Mouse (Mus musculus) stomach, embryonic 15.5 days (tissue): ENCODE data around the gene Coasy. TPM values are rescaled to one million over a fixed set of nuclear protein-coding genes. Genes with fewer than 3 reads are reported as not detected.
"Not testable (repeated sequence)": the region's sequence is repeated elsewhere in the genome, so short reads cannot be mapped to it uniquely, and the experiment has no call there.

Source experiments
- ATAC-seq: fragments of 200-750 bp; cut with Nextera tagmentation; 2 replicates; pipeline ENCODE4 v1.8.0; 2017; ENCODE audit warnings: low read depth, moderate number of reproducible peaks, moderate TSS enrichment; ENCODE audit not compliant: insufficient read depth, low FRiP score
- H3K27ac ChIP-seq: fragments of 300-500 bp; sonication (generic); 2 replicates; pipeline ENCODE4 v1.5.1; 2015; ENCODE audit warnings: mild to moderate bottlenecking, inconsistent platforms
- H3K27me3 ChIP-seq: fragments of 300-500 bp; sonication (generic); replicated peaks from 2 replicates; pipeline ENCODE4 v1.6.1; 2015; ENCODE audit warnings: inconsistent platforms
- H3K36me3 ChIP-seq: fragments of 300-500 bp; sonication (generic); 2 replicates; pipeline ENCODE4 v1.6.1; 2015; ENCODE audit warnings: inconsistent platforms
- H3K4me1 ChIP-seq: fragments of 300-500 bp; sonication (generic); 2 replicates; pipeline ENCODE4 v1.6.1; 2015; ENCODE audit warnings: inconsistent platforms
- H3K4me2 ChIP-seq: fragments of 300-500 bp; sonication (generic); 2 replicates; pipeline ENCODE4 v1.6.1; 2015; ENCODE audit warnings: mild to moderate bottlenecking, inconsistent platforms
- H3K4me3 ChIP-seq: fragments of 300-500 bp; sonication (generic); replicated peaks from 2 replicates; pipeline ENCODE4 v1.5.1; 2015; ENCODE audit warnings: inconsistent platforms
- H3K9ac ChIP-seq: fragments of 300-500 bp; sonication (generic); 2 replicates; pipeline ENCODE4 v1.6.1; 2015; ENCODE audit warnings: inconsistent platforms
- H3K9me3 ChIP-seq: fragments of 300-500 bp; sonication (generic); 2 replicates; pipeline ENCODE4 v1.6.1; 2016; ENCODE audit warnings: inconsistent platforms
- WGBS: fragments of 180-500 bp; shearing (Covaris S2); methylation state at CpG from one replicate; pipeline ENCODE4 v1.1.7; 2015; 5-methylcytosine and 5-hydroxymethylcytosine counted together
- polyA plus RNA-seq: library from polyadenylated mRNA; unstranded; fragments of >200 nt; fragmentation: Nextera tagmentation; extraction: Ambion mirVana; gene quantifications from 2 replicates; pipeline ENCODE4 v1.2.1, GENCODE M21; 2015

The Coasy gene
- polyA plus RNA-seq, 1 experiment from 2014 or later: 38.5 TPM

- H3K4me3 ChIP-seq, ATAC-seq, H3K4me1 ChIP-seq, H3K27ac ChIP-seq, H3K27me3 ChIP-seq, H3K9ac ChIP-seq, H3K4me2 ChIP-seq, H3K9me3 ChIP-seq: not testable (repeated sequence)
- WGBS: over 99% methylated on average over 8 of the region's 8 CpGs
- H3K36me3 ChIP-seq: peaks cover 27% of the 10 kb centered on the region
Observed at GRCm38 (mm10) chr11:101124494-101124893, 42.1 kb downstream of the Coasy start.

- WGBS: 97% methylated on average over 9 of the region's 9 CpGs
- not testable (repeated sequence) for H3K27me3 ChIP-seq, H3K4me1 ChIP-seq, H3K9me3 ChIP-seq, H3K27ac ChIP-seq, H3K9ac ChIP-seq, H3K4me3 ChIP-seq, ATAC-seq, H3K4me2 ChIP-seq
- peaks cover 27% of the 10 kb centered on the region for H3K36me3 ChIP-seq
Observed at GRCm38 (mm10) chr11:101125008-101125407, 42.6 kb downstream of the Coasy start.

DNA sequence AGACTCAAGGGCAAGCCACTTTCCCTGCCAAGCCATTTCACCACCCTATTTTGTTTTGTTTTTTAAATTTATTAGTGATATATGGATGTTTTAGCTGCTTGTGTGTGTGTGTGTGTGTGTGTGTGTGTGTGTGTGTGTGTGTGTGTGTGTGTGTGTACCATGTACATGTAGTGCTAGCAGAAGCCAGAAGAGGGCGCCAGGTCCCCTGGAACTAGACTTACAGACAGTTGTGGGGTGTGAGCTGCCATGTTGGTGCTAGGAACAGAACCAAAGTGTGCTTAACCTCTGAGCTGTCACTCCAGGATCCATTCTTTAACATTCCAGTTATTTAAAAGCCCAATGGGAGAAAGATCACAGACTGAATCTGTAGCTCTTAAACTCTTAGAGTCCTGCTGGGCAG, 44.7 kb downstream of the Coasy start:
- H3K4me3 ChIP-seq: no peak overlapping the region
- no peak overlapping the region for H3K4me2 ChIP-seq
- no peaks in the 10 kb centered on the region for H3K27me3 ChIP-seq
- H3K9me3 ChIP-seq: no peaks in the 10 kb centered on the region
- ATAC-seq: no peak
- H3K36me3 ChIP-seq: peaks cover 27% of the 10 kb centered on the region
- H3K9ac ChIP-seq: no peak overlapping the region
- H3K4me1 ChIP-seq: peaks cover 8% of the 10 kb centered on the region
- WGBS: 100% methylated on average over 1 of the region's 1 CpGs
- H3K27ac ChIP-seq: no peak overlapping the region

DNA sequence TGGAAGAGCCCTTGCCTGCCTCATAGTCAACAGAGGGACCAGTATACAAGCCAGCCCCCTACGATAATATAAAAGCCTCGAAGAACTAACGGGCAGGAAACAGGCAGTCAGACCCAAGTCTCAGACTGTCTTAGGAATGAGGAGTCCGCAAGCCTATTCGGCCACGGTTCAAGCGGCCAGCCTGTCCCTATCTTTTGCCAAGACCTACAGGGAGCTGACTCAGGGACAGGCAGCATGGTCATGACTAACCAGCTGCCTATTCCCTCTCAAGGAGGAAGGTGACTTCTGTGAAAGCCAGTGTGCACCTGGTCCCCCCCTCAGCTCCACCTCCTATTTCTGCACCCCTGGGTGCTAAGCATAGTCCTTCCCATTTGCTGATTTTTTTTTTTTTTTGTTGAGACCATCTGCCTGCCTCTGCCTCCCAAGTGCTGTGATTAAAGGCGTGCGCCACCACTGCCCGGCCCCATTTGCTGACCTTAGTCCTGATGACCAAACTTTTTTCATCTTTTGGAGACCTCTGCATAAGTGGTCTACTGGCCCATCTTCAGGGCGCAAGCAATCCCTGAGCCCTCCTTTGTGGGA, 46.7 kb downstream of the Coasy start:
- Histone ChIP-seq H3K36me3 (peaks cover 18% of the 10 kb centered on the region), H3K27me3 (no peaks in the 10 kb centered on the region), H3K9me3 (no peaks in the 10 kb centered on the region), H3K4me2 (no peak overlapping the region), H3K9ac (no peak overlapping the region), H3K4me3 (no peak overlapping the region), H3K4me1 (peaks cover 10% of the 10 kb centered on the region), H3K27ac (no peak overlapping the region)
- no peak for ATAC-seq
- 84% methylated on average over 11 of the region's 11 CpGs for WGBS

DNA sequence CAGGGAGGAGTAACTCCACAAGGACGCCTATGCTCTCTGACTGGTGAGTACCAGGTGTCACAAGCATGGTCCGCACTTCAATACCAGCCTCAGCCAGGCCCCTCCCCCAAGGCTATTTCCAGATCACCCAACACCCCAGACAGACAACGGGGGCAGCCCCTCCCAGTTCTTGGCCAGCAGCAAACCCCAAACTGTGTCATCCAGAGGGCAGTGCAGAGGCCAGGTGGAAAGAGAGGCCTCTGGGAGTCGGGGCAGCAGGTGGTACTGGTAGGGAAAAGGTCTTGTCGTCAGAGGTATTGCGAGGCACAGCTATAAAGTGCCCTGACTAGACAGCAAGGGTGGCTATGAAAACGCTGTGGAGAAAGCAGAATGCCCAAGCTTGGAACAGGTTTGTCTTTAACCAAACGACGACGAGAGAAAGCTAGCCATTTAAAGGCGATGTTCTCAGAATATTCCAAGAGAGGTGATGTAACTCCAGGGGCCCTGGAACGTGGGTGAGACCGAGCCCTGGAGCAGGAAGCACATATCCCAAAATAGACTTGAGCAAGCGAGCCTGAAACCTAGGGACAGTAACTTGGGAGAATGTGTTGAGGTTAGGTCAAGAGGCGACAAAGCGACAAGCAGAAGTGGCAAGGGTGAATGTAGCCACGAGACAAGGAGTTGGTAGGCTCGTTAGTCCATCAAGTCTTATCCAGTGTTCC, 47.8 kb downstream of the Coasy start:
- no peak overlapping the region for H3K27ac ChIP-seq
- H3K27me3 ChIP-seq: no peaks in the 10 kb centered on the region
- no peak overlapping the region for H3K4me2 ChIP-seq
- peaks cover 16% of the 10 kb centered on the region for H3K36me3 ChIP-seq
- no peak overlapping the region for H3K4me3 ChIP-seq
- no peak overlapping the region for H3K9ac ChIP-seq
- 39% methylated on average over 18 of the region's 18 CpGs for WGBS
- H3K9me3 ChIP-seq: no peaks in the 10 kb centered on the region
- H3K4me1 ChIP-seq: peaks cover 10% of the 10 kb centered on the region
- 0 out of 2 replicates have a peak, but pooled peaks have one; percentile 31 for ATAC-seq

DNA sequence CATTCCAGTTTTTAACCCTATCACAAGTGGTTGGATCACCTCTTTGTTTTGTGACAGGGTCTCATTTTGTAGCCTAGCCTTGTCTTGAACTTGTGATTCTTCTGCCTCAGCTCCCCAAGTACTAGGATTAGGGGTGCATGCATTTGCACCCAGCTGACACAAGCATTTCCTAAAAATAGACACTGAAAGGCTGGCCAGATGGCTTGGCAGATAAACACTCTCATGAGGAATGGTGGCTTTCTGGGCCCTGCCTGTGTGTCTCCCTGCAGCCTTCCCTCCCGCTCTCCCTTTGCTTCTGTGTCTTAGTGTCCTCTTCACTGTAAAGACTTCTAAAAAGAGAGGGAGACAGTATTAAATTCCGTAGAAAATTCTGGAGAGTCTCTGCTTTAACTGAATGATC, 48.8 kb downstream of the Coasy start:
- WGBS: 68% methylated on average over 2 of the region's 2 CpGs

GRCm38 (mm10) chr11:101131701-101132100, 49.3 kb downstream of the Coasy start:
- peaks cover 10% of the 10 kb centered on the region for H3K4me1 ChIP-seq
- H3K27ac ChIP-seq: no peak overlapping the region
- 90% methylated on average over 6 of the region's 6 CpGs for WGBS
- no peak overlapping the region for H3K9ac ChIP-seq
- no peaks in the 10 kb centered on the region for H3K27me3 ChIP-seq
- H3K4me3 ChIP-seq: no peak overlapping the region
- no peaks in the 10 kb centered on the region for H3K9me3 ChIP-seq
- H3K36me3 ChIP-seq: peaks cover 4% of the 10 kb centered on the region
- ATAC-seq: no peak
- no peak overlapping the region for H3K4me2 ChIP-seq

More for the DNA sequence above, 48.8 kb downstream of the Coasy start:
- Histone ChIP-seq H3K9ac (no peak overlapping the region), H3K27me3 (no peaks in the 10 kb centered on the region), H3K4me3 (no peak overlapping the region), H3K27ac (no peak overlapping the region), H3K36me3 (peaks cover 10% of the 10 kb centered on the region), H3K4me1 (peaks cover 10% of the 10 kb centered on the region), H3K9me3 (no peaks in the 10 kb centered on the region), H3K4me2 (no peak overlapping the region)
- ATAC-seq: no peak

DNA sequence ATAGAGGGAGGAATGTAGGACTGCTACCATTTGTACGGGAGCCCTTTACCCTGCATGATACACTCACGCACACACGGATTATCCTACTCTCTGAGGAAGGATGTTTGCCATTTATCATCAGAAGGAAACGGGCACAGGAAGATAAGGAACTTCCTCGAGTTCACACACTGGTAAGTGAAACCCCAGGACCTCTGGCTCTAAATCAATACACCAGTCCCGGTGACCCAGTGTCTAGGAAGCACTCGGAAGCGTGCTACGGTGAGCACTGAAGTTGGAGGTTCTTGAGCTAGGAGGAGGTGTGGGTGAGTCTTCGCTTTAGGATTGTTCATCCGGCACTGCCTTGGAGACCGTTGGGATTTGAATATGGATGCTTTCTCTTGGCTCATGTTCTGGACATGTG, 50.7 kb downstream of the Coasy start:
- Histone ChIP-seq H3K9me3 (no peaks in the 10 kb centered on the region), H3K9ac (no peak overlapping the region), H3K4me2 (no peak overlapping the region), H3K4me3 (no peak overlapping the region), H3K36me3 (no peaks in the 10 kb centered on the region), H3K27ac (no peak overlapping the region), H3K27me3 (no peaks in the 10 kb centered on the region), H3K4me1 (peaks cover 10% of the 10 kb centered on the region)
- 47% methylated on average over 12 of the region's 12 CpGs for WGBS
- no peak for ATAC-seq

DNA sequence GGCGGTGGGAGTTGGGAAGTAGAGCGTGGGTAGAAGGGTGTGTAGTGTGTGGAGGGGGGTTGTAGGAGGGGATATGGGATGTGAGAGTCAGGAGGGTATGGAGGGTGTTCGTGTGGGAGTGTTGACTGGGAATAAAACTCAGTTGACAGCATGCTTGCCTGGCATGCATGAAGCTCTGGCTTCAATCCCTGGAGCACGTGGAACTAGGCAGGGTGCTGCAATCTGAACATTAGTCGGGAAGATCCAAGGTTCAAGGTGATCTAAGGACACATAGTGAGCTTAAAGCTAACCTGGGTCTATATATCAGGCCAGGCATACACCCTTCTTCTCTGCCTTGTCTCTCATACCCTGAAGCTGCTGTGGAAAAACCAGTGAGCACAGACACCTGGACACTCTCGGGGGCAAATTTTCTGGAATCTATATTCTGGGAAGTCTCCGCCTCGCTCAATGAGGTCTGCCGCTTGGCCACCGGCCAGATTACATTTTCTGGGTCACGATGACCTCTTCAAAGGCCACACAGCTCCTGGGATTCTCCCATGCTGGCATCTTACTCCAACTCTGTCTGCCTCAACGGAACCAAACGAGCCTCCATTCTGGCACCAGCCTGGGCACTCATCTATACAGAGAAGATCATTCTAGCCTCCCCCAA, 52.0 kb downstream of the Coasy start:
- no peak for ATAC-seq
- Histone ChIP-seq H3K9me3 (no peaks in the 10 kb centered on the region), H3K4me2 (no peak overlapping the region), H3K9ac (no peak overlapping the region), H3K36me3 (no peaks in the 10 kb centered on the region), H3K27me3 (no peaks in the 10 kb centered on the region), H3K4me3 (no peak overlapping the region), H3K27ac (no peak overlapping the region), H3K4me1 (peaks cover 18% of the 10 kb centered on the region)
- 70% methylated on average over 13 of the region's 13 CpGs for WGBS

Other genes starting within 250 kb of the Coasy start
- 26.6 and 27.5 TPM in 2 replicates for gene Stat5b, start 231.8 kb upstream of the Coasy start, polyA plus RNA-seq
- 8.5 and 9.5 TPM in 2 replicates for gene Stat5a, start 223.2 kb upstream of the Coasy start, polyA plus RNA-seq
- 44.5 and 46.5 TPM in 2 replicates for gene Stat3, start 143.0 kb upstream of the Coasy start, polyA plus RNA-seq
- gene Cavin1, start 111.7 kb upstream of the Coasy start, polyA plus RNA-seq: 306 and 329 TPM in 2 replicates
- gene Atp6v0a1, start 73.1 kb upstream of the Coasy start, polyA plus RNA-seq: 36.6 and 39.7 TPM in 2 replicates
- gene Naglu, start 12.6 kb upstream of the Coasy start, polyA plus RNA-seq: 17.0 and 17.9 TPM in 2 replicates
- gene Hsd17b1, start 4.2 kb upstream of the Coasy start, polyA plus RNA-seq: 0.13 and 0.26 TPM in 2 replicates
- gene Mlx, start 4.7 kb downstream of the Coasy start, polyA plus RNA-seq: 50.7 and 54.5 TPM in 2 replicates
- 26.9 and 27.6 TPM in 2 replicates for gene Psmc3ip, start 12.9 kb downstream of the Coasy start, polyA plus RNA-seq
- 21.0 and 21.3 TPM in 2 replicates for gene Retreg3, start 37.3 kb downstream of the Coasy start, polyA plus RNA-seq
- 58.5 and 64.0 TPM in 2 replicates for gene Tubg1, start 37.4 kb downstream of the Coasy start, polyA plus RNA-seq
- gene Tubg2, start 73.3 kb downstream of the Coasy start, polyA plus RNA-seq: 3.4 and 3.8 TPM in 2 replicates
- 2.0 and 2.6 TPM in 2 replicates for gene Cntnap1, start 88.0 kb downstream of the Coasy start, polyA plus RNA-seq
- 19.7 and 23.5 TPM in 2 replicates for gene Plekhh3, start 88.8 kb downstream of the Coasy start, polyA plus RNA-seq
- 0.19 and 0.34 TPM in 2 replicates for gene Ccr10, start 92.9 kb downstream of the Coasy start, polyA plus RNA-seq
- gene Ezh1, start 143.9 kb downstream of the Coasy start, polyA plus RNA-seq: 14.9 and 16.7 TPM in 2 replicates
- 111 TPM in 2 replicates for gene Ramp2, start 163.5 kb downstream of the Coasy start, polyA plus RNA-seq
- gene Vps25, start 171.1 kb downstream of the Coasy start, polyA plus RNA-seq: 131 and 138 TPM in 2 replicates
- 17.9 and 19.8 TPM in 2 replicates for gene Wnk4, start 178.0 kb downstream of the Coasy start, polyA plus RNA-seq
- 0.85 and 1.1 TPM in 2 replicates for gene Cntd1, start 196.4 kb downstream of the Coasy start, polyA plus RNA-seq
- 202 and 221 TPM in 2 replicates for gene Coa3, start 196.5 kb downstream of the Coasy start, polyA plus RNA-seq
- gene Becn1, start 219.7 kb downstream of the Coasy start, polyA plus RNA-seq: 135 and 142 TPM in 2 replicates
- 125 and 136 TPM in 2 replicates for gene Psme3, start 233.6 kb downstream of the Coasy start, polyA plus RNA-seq
- gene Aoc2, start 242.5 kb downstream of the Coasy start, polyA plus RNA-seq: 1.3 and 1.4 TPM in 2 replicates
- 2.0 and 3.0 TPM in 2 replicates for gene Aoc3, start 248.0 kb downstream of the Coasy start, polyA plus RNA-seq